Mouse (Mus musculus) bone marrow, adult 2 months (tissue): ENCODE measurements around the gene Rassf1.

Experiments used
- CTCF ChIP-seq: fragments of 200-500 bp; IDR thresholded peaks from 2 replicates; pipeline ENCODE4 v1.5.1; 2011; ENCODE audit warnings: low read length, control low read depth; ENCODE audit not compliant: control insufficient read depth, insufficient read depth
- POLR2A ChIP-seq: fragments of 200-500 bp; IDR thresholded peaks from 2 replicates; pipeline ENCODE4 v1.6.1; 2011; ENCODE audit warnings: low read depth, mild to moderate bottlenecking, control low read depth, low read length, borderline replicate concordance; ENCODE audit not compliant: control insufficient read depth

DNA sequence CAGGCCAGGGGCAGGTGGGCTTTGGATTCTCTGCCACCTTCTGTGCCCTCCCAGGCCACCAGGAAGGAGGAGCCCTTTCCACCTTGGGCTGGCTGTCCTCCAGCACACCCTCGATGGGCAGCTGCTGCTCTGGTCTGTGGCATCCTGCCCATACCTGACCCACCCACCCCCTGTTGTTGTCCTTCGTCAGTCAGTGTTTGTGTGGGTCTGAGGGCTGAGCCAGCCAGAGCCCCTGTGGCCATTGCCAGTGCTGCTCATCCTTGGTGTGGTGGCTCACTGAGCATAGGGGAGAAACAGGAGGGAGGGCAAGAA lies 29.0 kb upstream of the Rassf1 start:
- TF ChIP-seq CTCF (no peak), POLR2A (no peak)
